Mouse (Mus musculus) thymus, postnatal 36 days (tissue): Measurements from ENCODE around the gene Klrg2.
"Not testable (repeated sequence)": the region's sequence is repeated elsewhere in the genome, so short reads cannot be mapped to it uniquely, and the experiment has no call there.

ENCODE experiments used
- DNase-seq, 2 experiments: peaks; one replicate each; pipeline ENCODE4 v3.0.0; 2022; ENCODE audit warnings: mixed read lengths in 2 of 2

Klrg2 gene

GRCm38 (mm10) chr6:38636852-38637618 is at the start of gene Klrg2:
Klrg2 (minus strand) TSS chr6:38637242.
- peak; percentile 9 to 24 for DNase-seq

- DNase-seq, result no peak
Measured at GRCm38 (mm10) chr6:38682532-38682931, 45.5 kb upstream of the Klrg2 start.

DNA sequence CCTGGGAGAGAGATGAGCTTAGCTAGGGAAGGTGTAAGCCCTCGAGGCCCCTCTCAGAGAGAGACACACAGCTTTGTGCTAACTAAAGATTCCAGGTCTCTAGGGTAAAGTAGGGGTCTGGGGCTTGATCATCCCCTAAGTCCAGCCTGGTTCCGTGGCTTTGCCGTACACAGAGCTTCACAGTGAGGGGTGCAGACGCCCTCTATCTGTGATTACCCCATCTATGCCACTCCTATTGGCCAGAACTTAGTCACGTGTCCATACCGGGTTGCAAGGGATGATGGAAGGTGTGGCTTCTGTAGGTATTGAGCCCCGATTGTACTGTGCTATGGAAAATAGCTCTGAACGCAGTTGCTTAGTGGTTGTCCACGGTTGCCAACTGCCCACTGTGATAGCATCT is 40.6 kb upstream of the Klrg2 start:
- no peak for DNase-seq

DNA sequence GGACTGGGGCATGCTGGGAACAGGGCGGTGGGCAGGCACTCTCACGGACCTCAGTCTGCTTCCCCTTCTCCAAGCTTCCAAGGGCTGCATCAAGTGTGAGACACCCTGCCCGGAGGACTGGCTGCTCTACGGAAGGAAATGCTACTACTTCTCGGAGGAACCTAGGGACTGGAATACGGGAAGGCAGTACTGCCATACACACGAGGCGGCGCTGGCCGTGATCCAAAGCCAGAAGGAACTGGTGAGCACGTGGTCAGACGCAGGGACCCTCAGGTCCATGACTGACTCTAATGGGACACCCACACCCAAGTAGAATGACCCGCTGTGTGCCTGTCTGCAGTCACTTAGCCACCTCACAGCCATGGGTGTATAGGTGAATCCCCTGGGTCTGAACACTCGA is 39.7 kb upstream of the Klrg2 start:
- DNase-seq, result no peak

GRCm38 (mm10) chr6:38676217-38676616 is 39.2 kb upstream of the Klrg2 start:
- no peak for DNase-seq

DNA sequence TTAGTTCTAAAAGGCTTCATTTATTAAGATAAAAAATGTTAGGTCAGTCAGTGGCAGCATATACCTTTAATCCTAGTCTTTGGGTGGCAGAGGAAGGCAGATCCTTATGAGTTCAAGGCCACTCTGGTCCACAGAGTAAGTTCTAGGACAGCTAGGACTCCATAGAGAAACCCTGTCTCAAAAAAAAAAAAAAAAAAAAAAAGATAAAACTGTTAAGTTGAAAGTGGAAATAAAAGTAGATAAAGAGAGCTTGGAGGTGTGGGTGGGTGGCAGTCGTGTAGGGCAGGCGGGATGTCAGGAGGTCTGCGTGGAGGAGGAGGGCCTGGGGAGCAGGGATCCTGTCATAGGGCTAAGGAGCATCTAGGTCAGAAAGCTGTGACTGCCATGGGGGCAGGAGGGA is 35.0 kb upstream of the Klrg2 start:
- DNase-seq, result no peak

- DNase-seq, result no peak
Measured at GRCm38 (mm10) chr6:38671270-38671669, 34.2 kb upstream of the Klrg2 start.

- not testable (repeated sequence) for DNase-seq
Measured at GRCm38 (mm10) chr6:38670488-38670887, 33.4 kb upstream of the Klrg2 start.

- DNase-seq, result no peak
Measured at GRCm38 (mm10) chr6:38669580-38669979, 32.5 kb upstream of the Klrg2 start.

DNA sequence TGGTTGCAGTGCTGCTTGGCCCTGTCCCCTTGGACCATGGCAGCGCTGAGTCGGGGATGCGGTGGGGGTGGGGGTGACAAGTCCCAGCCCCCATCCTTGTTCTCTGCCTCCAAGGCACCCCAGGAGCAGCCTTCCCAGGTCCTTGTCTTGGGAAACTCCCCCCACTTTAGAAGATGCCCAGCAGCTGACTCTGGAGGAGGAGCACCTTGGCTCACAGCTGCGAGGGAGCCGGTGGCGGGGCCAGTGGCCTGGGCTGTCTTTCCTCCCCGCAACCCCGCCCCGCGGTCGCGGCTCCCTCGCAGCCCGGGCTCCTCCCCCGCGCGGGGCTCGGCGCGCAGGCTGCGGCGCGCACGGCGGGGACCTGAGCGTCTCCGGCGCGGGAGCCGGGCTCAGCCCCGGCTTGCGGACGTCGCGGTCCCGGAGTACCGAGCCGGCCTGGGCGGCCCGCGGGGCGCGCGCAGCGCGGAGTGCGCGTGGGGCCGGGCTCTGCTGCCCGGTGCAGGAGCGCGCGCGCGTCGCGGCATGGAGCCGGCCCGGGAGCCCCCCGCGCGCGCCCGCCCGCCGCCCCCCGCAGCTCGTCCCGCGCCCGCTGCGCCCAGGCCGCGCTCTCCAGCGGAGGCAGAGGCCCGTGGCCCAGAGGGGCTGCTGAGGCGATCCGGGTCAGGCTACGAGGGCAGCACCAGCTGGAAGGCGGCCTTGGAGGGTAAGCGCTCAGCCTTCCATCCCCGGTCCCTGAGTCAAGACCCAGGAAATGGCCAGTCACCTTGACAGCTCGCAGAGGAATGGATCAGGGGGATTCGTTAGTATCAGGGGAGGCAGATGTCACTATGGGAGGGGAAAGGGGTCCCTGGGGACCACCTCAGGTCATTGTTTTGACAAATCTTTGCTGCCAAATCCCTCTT is 25.9 kb upstream of the Klrg2 start, which contains the start of gene Clec2l:
Gene Clec2l, plus strand, starts transcription at position 356 of the 902 bp plus-strand sequence.
- no peak for DNase-seq

DNA sequence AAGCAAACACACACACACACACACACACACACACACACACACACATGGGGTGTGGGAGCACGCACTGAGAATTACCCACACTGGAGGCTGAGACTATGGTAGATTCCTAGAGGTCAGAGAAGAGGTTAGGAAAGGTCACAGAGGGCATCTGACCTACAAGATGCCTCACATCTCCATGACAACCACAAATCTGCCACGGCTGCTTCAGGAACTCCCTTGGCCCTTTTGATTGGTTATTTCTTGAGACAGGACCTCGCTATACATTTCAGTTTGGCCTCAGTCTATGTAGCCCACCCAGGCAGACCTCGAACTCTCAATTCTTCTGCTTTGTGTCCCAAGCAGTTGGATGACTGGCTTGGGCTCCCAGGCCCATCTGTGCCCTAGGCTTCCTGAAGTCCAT is 24.6 kb upstream of the Klrg2 start:
- no peak for DNase-seq

DNA sequence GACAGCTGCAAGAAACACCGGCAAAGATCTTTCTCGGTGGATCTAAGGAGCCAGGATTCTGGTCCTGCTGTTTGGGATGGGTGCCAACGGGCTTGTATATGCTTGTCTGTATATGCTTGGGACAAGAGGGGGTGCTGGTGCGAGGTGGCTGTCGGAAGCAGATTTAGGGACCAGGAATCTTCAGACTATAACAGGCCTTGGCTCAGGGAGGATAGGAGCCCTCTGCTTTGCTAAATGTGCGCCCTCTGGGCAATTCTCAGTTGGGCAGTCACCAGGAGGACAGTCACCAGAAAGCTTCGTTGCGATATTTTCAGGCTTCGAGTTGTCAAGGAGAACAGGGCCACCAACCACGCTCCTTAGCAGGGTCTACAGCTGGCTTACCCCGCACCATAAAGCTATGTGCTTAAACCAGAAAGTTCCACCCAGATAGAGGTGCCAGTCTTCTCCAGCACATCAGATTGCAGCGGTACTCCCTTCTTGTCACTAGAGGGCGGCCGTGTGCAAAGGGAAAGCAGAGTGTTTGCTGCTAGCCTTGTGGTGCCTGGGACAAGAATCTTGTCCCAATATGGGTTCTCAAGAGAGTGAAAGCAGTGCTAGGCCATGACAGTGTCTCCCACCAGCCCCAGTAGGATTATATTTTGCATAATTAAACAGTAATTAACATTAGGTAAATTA is 13.4 kb upstream of the Klrg2 start:
- peak; percentile 44 to 46 for DNase-seq

DNA sequence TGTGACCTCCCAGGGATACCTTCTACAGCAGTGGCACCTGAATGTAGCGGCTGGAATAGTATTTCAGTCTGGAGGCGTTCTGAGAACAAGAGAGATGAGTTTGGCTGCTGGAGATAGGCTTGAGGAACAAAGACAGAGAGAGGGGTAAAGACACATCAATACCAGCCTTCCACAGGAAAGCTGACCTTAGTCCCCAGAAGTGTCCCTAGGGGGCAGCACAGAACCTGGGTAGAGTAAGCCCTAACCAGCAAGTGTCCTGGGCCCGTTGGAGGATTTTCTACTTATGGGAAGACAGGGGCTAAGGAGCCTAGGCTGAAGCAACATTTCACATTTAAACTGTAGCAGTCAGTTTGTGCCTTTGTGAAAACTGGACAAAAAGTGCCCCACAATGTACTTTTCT is 12.5 kb upstream of the Klrg2 start:
- DNase-seq, result peak; percentile 16 to 21

DNA sequence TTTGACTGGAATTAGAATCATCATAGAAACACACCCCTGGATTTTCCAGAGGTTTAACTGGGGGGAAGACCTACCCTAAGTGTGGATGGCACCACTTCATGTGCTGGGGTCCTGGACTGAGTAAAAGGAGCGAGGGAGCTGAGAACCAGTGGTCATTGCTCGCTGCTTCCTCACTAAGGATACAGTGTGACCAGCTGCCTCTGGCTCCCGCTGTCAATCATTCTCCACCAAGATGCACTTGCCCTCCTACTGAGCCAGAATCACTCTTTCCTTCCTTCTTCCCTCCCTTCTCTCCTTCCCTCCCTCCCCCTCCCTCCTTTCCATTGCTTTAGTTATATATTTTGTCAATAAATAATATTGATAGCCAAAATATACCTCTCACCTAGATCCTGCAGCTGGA is 6.0 kb upstream of the Klrg2 start:
- DNase-seq, result no peak

- no peak for DNase-seq
Measured at GRCm38 (mm10) chr6:38642593-38642992, 5.6 kb upstream of the Klrg2 start.

DNA sequence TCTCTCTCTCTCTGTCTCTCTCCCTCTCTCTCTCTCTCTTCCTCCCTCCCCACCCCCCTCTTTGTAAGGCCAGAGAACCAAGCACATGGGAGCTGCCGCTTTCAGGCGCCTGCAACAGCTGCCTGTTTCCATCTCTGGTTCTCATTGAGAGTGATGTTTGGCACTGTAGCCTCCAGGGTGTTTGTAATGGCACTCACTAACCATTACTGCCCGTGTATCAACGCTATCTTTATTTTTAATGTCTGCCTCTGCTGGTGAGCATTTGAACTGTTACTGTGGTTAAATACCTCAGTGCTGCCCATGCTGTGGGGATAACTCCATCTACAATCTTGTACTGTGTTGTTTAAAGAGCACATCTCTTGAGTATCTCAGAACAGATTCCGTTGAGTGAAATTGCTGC is 4.6 kb upstream of the Klrg2 start:
- no peak for DNase-seq

DNA sequence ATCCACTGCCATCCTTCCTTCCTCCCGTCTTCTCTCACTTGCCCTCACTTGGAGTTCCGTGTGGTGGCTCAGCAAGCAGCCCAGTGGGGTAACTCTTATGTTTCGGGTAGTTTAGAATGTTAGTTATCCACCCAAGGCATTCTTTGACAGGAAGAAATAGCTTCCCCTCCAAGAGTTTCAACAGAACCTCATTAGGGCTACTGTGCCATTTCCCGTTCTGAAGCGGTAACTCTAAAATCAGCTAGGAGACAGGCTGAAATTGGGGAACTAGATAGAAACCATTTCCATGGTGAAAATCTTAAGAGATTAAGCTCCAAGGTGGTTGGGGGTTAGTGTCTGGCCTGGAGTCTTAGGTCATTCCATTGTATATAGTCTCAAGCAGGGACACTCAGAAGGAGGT is 4.2 kb upstream of the Klrg2 start:
- no peak for DNase-seq

DNA sequence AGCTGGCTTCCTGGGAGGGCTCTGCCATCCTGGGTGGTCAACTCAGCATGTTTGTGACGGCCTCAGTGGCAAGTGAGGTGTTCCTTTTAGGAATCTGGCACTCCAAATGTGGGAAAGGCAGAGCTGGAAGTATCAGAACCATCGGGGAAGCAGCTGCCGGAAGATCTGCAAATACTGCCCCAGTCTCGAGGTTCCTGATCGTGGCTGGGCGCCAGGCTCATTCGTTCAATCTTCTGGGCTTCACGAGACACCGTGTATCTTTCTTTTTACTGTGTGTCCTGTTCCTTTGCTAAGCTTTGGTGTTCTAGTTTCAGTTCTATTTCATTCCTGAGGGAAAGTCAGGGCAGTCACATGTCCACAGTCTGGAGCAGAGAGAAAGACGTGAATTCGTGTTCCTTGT is 3.4 kb upstream of the Klrg2 start:
- DNase-seq, result no peak

- no peak for DNase-seq
Measured at GRCm38 (mm10) chr6:38635941-38636851, 846 bp downstream of the Klrg2 start.

DNA sequence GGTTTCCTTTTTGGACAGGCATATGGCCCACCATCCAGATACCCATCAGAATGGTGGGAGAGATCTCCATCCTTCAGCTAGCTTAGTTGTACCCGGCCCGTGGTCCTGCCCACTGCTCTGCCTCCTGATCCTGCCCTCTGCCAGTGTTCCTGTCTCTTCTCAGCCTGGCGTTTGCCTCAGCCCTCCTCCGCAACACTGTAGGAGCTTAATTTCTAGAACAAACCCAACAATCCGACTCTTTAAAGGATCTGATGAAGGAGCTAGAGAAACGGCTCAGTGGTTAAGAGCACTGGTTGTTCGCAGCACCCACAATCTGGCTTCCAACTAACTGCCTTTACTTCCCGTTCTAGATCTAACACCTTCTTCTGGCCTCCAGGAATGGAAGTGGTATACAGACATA is 2.6 kb downstream of the Klrg2 start:
- no peak for DNase-seq

DNA sequence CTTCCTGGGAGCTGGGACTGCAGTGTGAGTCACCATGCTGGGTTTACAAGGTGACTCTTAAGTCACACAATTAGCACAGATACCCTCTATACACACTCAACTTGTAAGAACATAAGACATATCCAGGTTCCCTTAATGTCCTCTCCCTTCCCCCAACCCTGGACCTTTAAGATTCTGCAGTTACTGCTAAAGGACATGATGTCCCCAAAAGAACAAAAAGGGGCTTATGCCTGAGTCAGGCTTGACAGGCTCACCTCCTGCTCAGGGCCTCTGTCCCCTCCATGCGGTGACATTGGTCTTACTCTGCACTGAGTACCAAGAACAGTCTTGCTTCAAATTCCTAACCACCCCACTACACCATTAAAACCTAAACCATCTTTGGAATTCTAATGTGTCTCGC is 4.2 kb downstream of the Klrg2 start:
- DNase-seq, result no peak

DNA sequence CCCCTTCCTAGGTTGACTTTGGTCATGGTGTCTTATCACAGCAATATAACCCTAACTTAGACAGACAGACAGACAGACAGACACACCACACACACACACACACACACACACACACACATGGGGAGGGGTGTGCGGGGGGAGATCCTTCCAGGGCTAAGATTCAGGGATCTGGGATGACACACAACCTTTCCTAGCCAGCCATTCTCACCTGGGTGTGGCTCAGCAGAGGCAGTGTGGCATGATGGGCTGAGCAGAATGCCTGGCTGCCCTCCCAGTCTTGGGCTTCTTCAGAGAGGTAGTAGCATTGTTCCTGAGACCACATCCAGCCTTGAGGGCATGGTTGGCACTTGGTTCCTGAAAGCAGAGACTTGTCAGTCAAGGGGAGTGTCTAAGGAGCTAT is 7.5 kb downstream of the Klrg2 start:
- no peak for DNase-seq
